Mouse (Mus musculus) intestine, embryonic 16.5 days (tissue): Measurements from ENCODE around the gene Fbxl19. TPM values are rescaled to one million over a fixed set of nuclear protein-coding genes. Genes with fewer than 3 reads are reported as not detected.
"Not testable (repeated sequence)": the region's sequence is repeated elsewhere in the genome, so short reads cannot be mapped to it uniquely, and the experiment has no call there.

Source experiments
- ATAC-seq: fragments of 200-750 bp; cut with Nextera tagmentation; 2 replicates; pipeline ENCODE4 v1.8.0; 2017; ENCODE audit warnings: moderate TSS enrichment, moderate library complexity
- H3K27ac ChIP-seq: fragments of 300-500 bp; sonication (generic); 2 replicates; pipeline ENCODE4 v1.5.1; 2014; ENCODE audit warnings: mild to moderate bottlenecking, low read length
- H3K27me3 ChIP-seq: fragments of 300-500 bp; sonication (generic); replicated peaks from 2 replicates; pipeline ENCODE4 v1.6.1; 2014; ENCODE audit warnings: low read length, control low read depth, mixed read lengths; ENCODE audit not compliant: control insufficient read depth, insufficient read depth
- H3K36me3 ChIP-seq: fragments of 300-500 bp; sonication (generic); 2 replicates; pipeline ENCODE4 v1.6.1; 2014; ENCODE audit warnings: low read length, control low read depth; ENCODE audit not compliant: control insufficient read depth, insufficient read depth
- H3K4me1 ChIP-seq: fragments of 300-500 bp; sonication (generic); 2 replicates; pipeline ENCODE4 v1.6.1; 2014; ENCODE audit warnings: low read length, control low read depth, mixed read lengths; ENCODE audit not compliant: control insufficient read depth, insufficient read depth
- H3K4me2 ChIP-seq: fragments of 300-500 bp; sonication (generic); 2 replicates; pipeline ENCODE4 v1.6.1; 2014; ENCODE audit warnings: low read depth, low read length, control low read depth
- H3K4me3 ChIP-seq: fragments of 300-500 bp; sonication (generic); 2 replicates; pipeline ENCODE4 v1.5.1; 2014; ENCODE audit warnings: mild to moderate bottlenecking, low read length
- H3K9ac ChIP-seq: fragments of 300-500 bp; sonication (generic); 2 replicates; pipeline ENCODE4 v1.6.1; 2014; ENCODE audit warnings: low read depth, low read length
- H3K9me3 ChIP-seq: fragments of 300-500 bp; sonication (generic); 2 replicates; pipeline ENCODE4 v1.6.1; 2016; ENCODE audit warnings: low read length, control low read depth; ENCODE audit not compliant: control insufficient read depth
- WGBS: fragments of 180-500 bp; shearing (Covaris S2); extraction: QIAGEN DNeasy Blood & Tissue Kit; methylation state at CpG from one replicate; pipeline ENCODE4 v1.1.7; 2014; 5-methylcytosine and 5-hydroxymethylcytosine counted together
- polyA plus RNA-seq: library from polyadenylated mRNA; unstranded; fragments of >200 nt; fragmentation: Nextera tagmentation; extraction: Ambion mirVana; gene quantifications from 2 replicates; pipeline ENCODE4 v1.2.1, GENCODE M21; 2015

Gene Fbxl19
- polyA plus RNA-seq, 1 experiment from 2014 or later: 1.9 TPM

DNA sequence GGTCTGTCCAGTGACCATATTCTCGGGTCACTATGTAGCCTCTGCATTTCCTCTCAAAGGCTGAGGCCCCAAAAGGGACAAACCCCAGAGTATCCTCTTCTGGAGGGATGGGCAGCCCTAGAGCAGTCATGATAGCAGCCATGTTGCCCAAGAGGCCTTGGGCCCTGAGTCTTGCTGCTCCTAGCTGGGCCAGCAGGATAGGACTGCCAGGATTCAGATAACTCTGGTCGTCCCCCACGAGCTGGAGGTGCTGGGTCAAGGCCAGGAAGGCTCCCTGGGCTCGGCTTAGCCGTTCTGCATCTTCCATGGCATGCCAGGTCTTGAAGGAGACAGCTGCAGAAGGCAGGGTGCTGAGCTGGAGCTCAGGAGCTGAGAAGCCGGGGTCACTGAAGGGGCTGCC is 25.1 kb upstream of the Fbxl19 start:
- no peak for ATAC-seq
- H3K27ac ChIP-seq: no peak overlapping the region
- peaks cover 3% of the 10 kb centered on the region; the same call in 1 of the 2 replicates for H3K36me3 ChIP-seq
- H3K9ac ChIP-seq: no peak overlapping the region
- H3K4me1 ChIP-seq: peaks cover 2% of the 10 kb centered on the region; the same call in 1 of the 2 replicates
- H3K4me3 ChIP-seq: no peak overlapping the region
- H3K4me2 ChIP-seq: no peak overlapping the region
- H3K9me3 ChIP-seq: no peaks in the 10 kb centered on the region
- 87% methylated on average over 6 of the region's 6 CpGs for WGBS
- H3K27me3 ChIP-seq: no peaks in the 10 kb centered on the region

DNA sequence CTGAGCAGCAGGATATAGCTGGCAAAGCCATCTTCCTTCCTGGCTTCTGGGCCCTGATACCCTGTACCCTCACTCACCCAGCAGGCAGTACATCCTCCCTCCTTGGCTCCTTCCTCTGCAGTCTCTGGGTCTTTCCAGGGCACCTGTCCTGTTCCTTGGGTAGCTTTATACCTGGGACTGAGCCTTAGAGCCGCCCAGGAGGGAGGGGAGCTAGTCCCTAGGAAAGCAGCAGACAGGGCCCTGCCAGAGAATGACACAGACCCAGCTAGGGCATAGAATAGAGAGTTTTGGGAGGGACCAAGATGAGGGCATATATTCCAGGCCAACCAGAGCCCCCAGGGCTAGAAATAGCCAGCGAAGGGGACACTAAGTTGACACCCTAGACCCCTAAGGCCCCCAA is 18.9 kb upstream of the Fbxl19 start:
- Histone ChIP-seq H3K27ac (no peak overlapping the region), H3K4me2 (no peak overlapping the region), H3K27me3 (no peaks in the 10 kb centered on the region), H3K9me3 (no peaks in the 10 kb centered on the region), H3K4me3 (no peak overlapping the region), H3K36me3 (no peaks in the 10 kb centered on the region), H3K9ac (no peak overlapping the region), H3K4me1 (no peaks in the 10 kb centered on the region)
- no peak for ATAC-seq
- 60% methylated on average over 2 of the region's 2 CpGs for WGBS

DNA sequence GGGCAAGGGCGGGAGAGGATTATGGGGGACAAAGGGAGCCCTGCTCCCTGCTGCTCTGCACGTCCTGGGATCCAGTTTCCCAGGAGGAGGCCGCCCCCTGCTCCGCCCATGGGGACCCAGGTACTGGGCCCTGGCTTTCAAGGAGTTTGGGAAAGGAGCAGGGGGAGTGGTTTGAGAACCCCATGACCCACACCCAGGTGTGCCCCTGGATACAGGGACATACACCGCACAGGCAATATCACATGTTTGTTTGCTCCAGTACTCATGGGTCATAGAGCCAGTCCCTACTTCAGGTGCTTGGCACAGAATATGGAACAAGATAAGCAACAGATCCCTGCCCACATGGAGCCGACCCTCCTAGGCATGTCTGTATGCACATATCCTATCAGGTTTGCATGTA is 18.4 kb upstream of the Fbxl19 start:
- 68% methylated on average over 6 of the region's 6 CpGs for WGBS
- Histone ChIP-seq H3K4me1 (no peaks in the 10 kb centered on the region), H3K27me3 (no peaks in the 10 kb centered on the region), H3K36me3 (no peaks in the 10 kb centered on the region), H3K9me3 (no peaks in the 10 kb centered on the region), H3K4me3 (no peak overlapping the region), H3K4me2 (no peak overlapping the region), H3K9ac (no peak overlapping the region), H3K27ac (no peak overlapping the region)
- no peak for ATAC-seq

DNA sequence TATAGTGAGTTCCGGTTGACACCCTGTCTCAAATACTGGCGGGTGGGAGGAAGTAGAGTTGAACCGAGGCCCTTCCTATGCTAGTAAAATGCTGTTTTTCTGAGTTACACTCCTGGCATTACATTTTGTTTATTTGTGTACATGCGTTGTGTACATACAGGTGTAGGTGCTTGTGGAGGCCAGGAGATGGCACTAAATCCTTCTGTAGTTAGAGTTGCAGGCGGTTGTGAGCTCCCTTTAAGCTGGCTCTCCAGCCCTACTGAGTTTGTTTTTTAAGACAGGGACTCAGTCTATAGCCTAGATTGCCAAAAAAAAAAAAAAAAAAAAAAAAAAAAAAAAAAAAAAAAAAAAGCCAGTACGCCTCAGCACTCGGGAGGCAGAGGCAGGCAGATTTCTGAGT is 16.4 kb upstream of the Fbxl19 start:
- 79% methylated on average over 7 of the region's 7 CpGs for WGBS

DNA sequence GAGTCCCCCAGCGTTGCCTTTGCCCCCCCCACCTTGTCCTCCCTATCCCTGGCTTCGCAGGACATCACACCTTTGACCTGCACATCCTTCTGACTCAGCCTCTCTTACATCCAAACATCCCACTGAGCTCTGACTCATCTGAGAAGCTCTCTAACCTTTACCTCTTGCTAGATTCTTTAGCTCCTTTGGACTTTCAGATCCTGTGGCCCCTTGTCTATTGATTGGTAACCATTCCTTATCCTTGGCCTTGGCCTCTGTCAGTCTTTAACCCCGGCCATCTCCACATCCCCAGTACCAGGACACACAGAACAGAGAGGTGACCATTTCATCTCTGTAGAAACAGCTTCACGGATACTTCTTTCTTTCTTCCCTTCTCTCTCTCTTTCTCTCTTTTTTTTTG is 14.2 kb upstream of the Fbxl19 start:
- no peak overlapping the region for H3K27ac ChIP-seq
- H3K4me3 ChIP-seq: no peak overlapping the region
- H3K9me3 ChIP-seq: no peaks in the 10 kb centered on the region
- no peak for ATAC-seq
- H3K36me3 ChIP-seq: no peaks in the 10 kb centered on the region
- no peaks in the 10 kb centered on the region for H3K4me1 ChIP-seq
- H3K27me3 ChIP-seq: no peaks in the 10 kb centered on the region
- no peak overlapping the region for H3K4me2 ChIP-seq
- no peak overlapping the region for H3K9ac ChIP-seq
- WGBS: 66% methylated on average over 4 of the region's 4 CpGs

More for the DNA sequence above, 16.4 kb upstream of the Fbxl19 start:
- Histone ChIP-seq H3K27ac (no peak overlapping the region), H3K4me3 (no peak overlapping the region), H3K9me3 (no peaks in the 10 kb centered on the region), H3K27me3 (no peaks in the 10 kb centered on the region), H3K9ac (no peak overlapping the region), H3K4me1 (no peaks in the 10 kb centered on the region), H3K4me2 (no peak overlapping the region), H3K36me3 (no peaks in the 10 kb centered on the region)
- ATAC-seq: no peak

DNA sequence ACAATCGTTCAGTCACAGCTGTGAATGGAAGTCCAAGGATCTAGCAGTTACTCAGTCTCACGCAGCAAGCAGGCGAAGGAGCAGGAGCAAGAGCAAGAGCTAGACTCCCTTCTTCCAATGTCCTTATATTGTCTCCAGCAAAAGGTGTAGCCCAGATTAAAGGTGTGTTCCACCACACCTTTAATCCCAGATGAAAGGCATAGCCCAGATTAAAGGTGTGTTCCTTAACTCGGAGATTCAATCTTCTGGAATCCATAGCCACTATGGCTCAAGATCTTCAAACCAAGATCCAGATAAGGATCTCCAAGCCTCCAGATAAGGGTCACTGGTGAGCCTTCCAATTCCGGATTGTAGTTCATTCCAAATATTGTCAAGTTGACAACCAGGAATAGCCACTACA is 12.3 kb upstream of the Fbxl19 start, which contains the start of gene Ctf2:
Gene Ctf2, minus strand, starts transcription at position 101 of the 400 bp plus-strand sequence.
- not testable (repeated sequence) for ATAC-seq

DNA sequence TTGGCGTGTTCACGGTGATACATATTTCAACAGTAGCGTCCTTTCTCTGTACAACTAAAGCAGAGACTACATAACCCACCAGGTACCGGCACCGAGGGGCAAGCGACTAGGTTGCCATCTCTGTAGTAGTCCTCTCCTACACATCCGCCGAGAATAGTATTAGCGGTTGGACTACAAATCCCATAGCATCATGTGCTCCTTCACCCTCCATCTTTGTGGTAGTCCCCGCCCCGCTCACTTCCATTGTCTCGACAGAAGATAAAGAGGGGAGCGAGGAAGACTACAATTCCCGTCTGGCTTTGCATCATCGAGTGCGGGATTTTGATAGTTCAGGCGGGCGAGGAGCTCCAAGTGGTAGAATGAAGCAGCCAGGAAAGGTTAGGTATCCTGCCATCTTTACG is 908 bp downstream of the Fbxl19 start:
- Histone ChIP-seq H3K27me3 (no peaks in the 10 kb centered on the region), H3K9ac (peak overlapping the region; percentile 87), H3K27ac (peak overlapping the region; percentile 92), H3K9me3 (no peaks in the 10 kb centered on the region), H3K4me1 (peaks cover 14% of the 10 kb centered on the region), H3K4me2 (peak overlapping the region; percentile 87), H3K36me3 (peaks cover 9% of the 10 kb centered on the region), H3K4me3 (peak overlapping the region; percentile 91)
- peak; percentile 85 for ATAC-seq
- WGBS: under 1% methylated on average over 19 of the region's 19 CpGs

More for the DNA sequence above, 12.3 kb upstream of the Fbxl19 start, which contains the start of gene Ctf2:
- H3K9me3 ChIP-seq, H3K4me2 ChIP-seq, H3K27me3 ChIP-seq, H3K9ac ChIP-seq, H3K36me3 ChIP-seq, H3K4me3 ChIP-seq, H3K27ac ChIP-seq, H3K4me1 ChIP-seq: not testable (repeated sequence)
- no CpG with 5 or more reads among the region's 5 CpGs for WGBS

DNA sequence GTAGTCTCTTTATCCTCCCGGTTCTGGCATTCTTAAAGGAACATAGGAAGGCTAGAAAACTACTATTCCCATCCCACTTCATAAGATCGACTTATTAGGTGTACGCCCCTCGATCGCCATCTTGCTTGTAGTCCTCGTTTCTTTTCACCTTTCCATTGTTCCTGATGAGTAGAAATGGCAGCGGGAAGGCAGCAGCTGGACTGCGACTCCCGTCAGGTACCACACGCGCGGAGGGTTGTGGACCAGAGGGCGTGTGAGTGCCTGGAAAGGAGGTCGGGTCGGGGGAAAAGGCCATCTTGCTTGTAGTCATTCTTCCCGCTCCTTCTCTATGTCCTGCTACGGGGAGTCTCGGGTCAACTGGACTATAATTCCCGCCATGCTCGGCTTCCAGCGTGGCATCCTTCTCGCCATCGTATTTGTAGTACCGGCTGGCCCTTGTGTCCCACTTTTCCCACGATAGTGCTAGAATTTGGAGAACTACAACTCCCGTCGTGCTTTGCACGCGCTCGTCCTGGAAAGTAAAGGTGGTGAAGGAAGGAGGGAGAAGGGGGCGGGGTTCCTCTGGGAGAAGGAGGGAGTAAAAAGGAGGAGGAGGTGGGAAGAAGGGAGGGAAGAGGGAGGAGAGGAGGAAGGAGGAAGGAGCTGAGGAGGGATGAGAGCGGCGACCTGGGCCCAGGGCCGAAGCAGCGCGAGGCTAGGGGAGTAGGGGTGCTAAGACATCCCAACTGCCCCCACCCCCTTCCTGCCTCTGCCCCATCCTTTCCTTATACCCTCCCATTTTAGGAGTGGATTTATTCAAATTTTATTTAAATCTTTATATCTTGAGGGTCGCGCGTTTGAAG is 1.5 kb downstream of the Fbxl19 start:
- peaks cover 9% of the 10 kb centered on the region for H3K36me3 ChIP-seq
- under 1% methylated on average over 39 of the region's 39 CpGs for WGBS
- peak overlapping the region; percentile 87 for H3K9ac ChIP-seq
- H3K4me2 ChIP-seq: peak overlapping the region; percentile 87
- peak overlapping the region; percentile 91 for H3K4me3 ChIP-seq
- H3K27me3 ChIP-seq: no peaks in the 10 kb centered on the region
- peaks cover 14% of the 10 kb centered on the region for H3K4me1 ChIP-seq
- peak overlapping the region; percentile 92 for H3K27ac ChIP-seq
- H3K9me3 ChIP-seq: no peaks in the 10 kb centered on the region
- peak; percentile 91 for ATAC-seq

DNA sequence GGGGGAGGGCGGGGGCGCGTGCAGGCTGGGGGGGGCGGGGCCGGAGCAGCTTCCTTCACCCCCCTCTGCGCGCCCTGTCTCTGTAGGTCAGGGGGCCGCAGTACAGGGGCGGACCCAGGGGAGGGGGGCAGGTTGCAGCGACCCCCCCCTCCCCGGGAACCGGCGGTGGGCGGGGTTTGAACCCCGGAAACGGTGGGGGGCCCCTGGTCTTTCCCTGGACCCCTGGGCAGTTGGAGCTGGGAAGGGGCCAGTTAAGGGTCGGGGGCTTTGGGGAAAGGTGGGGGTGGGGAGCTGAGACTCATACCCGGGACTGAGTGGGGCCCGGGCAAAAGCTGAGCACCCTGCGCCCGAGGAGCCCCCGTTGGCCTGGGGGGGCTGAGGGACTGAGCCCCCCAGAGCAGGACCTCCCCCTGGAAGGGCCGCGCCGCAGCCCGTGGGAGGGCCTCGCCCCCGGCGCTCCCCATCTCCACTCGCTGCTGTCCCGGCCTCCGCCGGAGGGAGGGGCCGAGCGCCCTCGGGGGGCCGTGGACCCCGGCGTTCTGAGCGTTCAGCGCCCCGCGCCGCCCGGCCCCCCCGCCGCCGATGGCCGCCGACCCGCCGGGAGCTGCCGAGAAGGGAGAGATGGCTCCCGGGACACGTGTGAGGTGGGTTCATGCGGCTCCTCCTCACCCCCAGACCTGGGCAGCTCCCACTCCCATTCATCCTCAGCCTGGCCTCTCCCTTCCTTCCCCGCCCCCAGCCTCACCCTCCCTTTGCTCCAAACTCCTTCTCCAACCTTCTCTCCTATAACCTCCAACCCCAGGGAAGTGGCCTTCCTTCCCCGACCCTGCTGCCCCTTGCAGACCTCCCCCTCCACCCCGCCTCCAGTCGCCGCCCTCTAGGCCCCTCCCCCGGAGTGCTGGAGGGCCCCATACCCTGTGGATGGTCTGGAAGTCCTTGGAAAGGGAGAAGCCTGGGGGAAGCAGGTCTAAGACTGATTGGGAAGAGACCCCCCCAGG is 2.5 kb downstream of the Fbxl19 start:
- H3K27me3 ChIP-seq: no peaks in the 10 kb centered on the region
- no peaks in the 10 kb centered on the region for H3K9me3 ChIP-seq
- peaks cover 9% of the 10 kb centered on the region for H3K36me3 ChIP-seq
- under 1% methylated on average over 54 of the region's 62 CpGs for WGBS
- peak overlapping the region; percentile 92 for H3K27ac ChIP-seq
- peak overlapping the region; percentile 91 for H3K4me3 ChIP-seq
- peak overlapping the region; percentile 87 for H3K9ac ChIP-seq
- peak; percentile 2; the same call in 1 of the 2 replicates for ATAC-seq
- peaks cover 14% of the 10 kb centered on the region for H3K4me1 ChIP-seq
- peak overlapping the region; percentile 87 for H3K4me2 ChIP-seq
